Mouse (Mus musculus): ENCODE measurements around the gene Clybl.

Clybl gene

GRCm38 (mm10) chr14:122200247-122200885 lies 18.9 kb downstream of the Clybl start:
- DNase-seq (ENCODE audit: low read depth) = no peak

DNA sequence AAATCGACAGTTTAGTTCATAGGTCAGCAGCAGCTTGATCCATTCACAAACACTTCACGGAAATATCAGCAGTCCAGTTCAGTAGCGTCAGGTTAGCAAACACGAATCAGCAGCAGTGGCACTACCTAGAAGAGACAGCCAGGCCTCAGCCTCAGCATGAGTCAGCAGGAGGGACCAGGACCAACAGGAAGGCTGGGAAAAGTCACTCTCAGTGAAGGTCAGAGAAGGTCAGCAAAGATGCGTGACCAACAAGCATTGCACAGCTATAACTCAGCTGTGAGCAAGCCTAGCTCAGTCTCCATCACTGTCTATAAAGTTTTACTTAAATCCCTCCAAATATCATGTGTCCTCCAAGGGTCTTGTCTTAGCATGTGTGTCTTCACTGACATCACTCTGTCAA lies 27.7 kb downstream of the Clybl start:
- no peak for DNase-seq (ENCODE audit: low read depth)

GRCm38 (mm10) chr14:122213590-122213989 lies 32.1 kb downstream of the Clybl start:
- no peak for DNase-seq (ENCODE audit: low read depth)

GRCm38 (mm10) chr14:122214126-122214525 lies 32.6 kb downstream of the Clybl start:
- DNase-seq (ENCODE audit: low read depth) = no peak

DNA sequence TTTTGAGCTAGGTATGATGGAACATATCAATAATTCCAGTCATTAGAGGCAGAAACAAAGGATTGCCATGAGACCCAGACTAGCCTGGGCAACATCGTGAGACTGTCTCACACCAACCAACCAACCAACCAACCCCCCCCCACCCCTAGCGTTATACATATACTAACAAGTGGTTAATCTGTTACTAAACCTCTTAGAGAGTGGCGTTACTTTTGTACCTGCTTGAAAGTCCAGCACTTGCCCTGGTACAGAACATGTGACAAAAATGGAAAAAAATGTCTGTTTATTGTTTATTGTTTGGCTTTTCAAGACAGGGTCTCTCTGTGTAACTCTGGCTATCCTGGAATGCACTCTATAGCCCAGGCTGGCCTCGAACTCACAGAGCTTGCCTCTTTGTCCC lies 35.7 kb downstream of the Clybl start:
- DNase-seq (ENCODE audit: low read depth) = no peak

DNA sequence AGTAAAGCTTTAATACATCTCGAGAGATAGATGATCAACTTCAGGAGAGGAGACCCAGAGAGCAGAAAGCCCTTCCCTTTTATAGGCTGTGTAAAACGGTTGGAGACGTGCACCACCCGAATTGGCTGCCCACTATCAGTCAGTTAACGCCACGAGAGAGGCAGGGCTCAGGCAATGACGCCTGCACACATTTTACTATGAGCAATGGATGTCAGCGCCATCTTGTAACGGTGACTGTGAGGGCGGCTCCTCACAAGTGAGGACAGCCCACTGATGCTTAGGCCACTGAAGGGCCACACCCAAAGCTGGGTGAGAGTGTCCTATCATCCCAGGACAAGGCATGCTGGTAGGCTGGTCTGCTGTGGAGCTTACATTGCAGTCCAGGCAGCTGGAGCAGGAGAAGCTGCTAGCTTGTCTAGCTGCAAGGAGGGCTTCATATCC lies 41.5 kb downstream of the Clybl start:
- DNase-seq (ENCODE audit: low read depth) = no peak

DNA sequence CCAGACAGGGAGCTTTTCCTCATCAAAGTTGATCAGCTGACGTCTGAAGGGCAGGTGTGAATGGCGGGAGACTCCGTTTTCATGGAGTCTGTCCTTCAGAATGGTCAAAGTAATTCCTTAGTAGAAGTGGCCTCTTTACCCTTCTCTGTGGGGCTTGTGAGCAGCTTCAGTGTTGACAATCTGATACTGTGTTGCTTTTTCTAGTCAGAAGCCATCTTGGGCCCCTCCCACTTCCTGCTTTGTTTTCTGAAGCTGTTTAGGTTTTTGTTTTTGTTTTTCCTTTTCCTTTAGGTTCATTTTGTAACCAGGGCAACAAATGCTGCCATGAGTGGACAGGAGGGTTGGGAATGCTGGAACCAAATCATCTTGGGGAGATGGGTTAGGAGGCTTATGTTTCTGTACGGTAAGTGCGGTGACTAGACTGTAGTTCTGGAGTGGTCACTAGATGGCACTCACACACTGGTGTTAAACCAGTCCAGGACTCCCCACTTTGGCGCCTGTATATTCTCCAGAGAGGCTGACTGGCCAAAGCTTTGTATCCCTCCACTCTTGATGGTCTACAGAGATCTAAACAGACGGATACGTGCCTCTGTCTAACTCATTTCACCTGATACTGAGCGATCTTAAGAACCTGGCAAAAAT lies 42.1 kb downstream of the Clybl start:
- DNase-seq (ENCODE audit: low read depth) = peak; percentile 60

- DNase-seq (ENCODE audit: low read depth) = no peak
These were observed 42.6 kb downstream of the Clybl start for GRCm38 (mm10) chr14:122224103-122224494.

GRCm38 (mm10) chr14:122224501-122224928 lies 43.0 kb downstream of the Clybl start:
- no peak for DNase-seq (ENCODE audit: low read depth)

DNA sequence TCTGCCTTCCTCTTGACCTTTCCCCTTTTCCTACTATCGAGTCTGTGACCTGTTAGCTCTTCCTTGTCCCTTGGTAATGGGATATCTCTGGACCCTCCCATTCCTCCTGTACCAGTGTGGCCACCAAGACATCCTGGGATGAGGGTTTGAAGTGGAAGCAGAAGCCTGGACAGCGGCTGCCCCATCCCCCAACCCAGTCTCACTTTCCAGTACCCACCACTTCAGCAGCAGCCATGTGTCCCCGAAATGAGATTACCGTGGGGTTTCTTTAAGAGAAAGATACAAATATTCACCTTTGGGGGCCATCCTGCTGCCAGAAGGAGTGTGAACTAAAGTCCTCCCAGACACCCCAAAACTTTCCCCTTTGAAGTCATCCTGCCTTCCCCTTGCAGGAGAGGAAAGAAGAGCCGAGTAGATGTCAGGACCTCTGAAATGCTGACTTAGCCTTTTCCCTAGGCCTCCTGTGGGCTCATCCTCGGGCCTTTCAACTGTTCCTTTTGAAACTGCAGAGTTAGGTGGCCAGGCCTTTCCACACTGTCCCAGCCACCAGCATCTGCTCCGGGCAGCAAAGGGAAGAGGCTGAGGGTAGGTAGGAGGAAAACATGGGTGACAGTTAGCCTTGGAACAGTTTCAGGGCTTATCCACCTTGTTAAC lies 44.1 kb downstream of the Clybl start:
- no peak for DNase-seq (ENCODE audit: low read depth)

GRCm38 (mm10) chr14:122226133-122226515 lies 44.6 kb downstream of the Clybl start:
- DNase-seq (ENCODE audit: low read depth) = no peak

DNA sequence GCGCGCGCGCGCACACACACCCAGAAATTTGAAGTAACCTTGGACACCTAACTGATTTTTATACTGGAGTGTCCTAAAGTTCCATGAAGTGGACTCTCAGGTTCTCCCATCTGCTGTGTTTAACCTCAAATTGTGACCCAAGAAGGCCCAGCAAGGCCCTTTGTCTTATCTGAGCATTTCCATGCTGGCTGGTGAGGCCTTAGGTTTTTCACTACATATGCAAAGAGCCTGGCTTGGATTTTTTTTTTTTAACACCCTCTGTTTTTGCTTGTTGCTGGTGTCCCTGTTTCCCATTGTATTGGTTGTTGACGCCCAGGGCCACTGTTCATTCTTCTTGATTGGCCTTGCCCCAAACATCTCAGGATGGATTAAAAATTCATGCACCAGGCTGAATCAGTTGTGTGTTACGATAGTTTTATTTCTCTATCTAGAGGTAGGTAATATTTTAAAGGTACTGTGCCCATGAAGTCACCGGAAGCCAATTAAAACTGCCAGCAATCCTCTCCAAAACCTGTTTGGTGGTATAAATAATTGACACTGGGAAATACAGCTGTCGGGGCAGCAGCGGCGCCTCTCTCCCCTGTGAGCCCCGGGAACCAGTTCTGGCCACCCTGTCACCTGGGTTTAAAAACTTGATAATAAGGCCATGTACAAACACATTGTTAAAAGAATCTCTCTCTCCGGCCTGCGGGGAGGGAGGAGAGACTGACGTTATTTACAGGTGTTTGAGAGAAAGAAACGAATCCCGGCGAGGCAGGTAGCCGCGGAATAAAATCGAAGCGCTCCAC lies 45.4 kb downstream of the Clybl start:
- DNase-seq (ENCODE audit: low read depth) = no peak

- no peak for DNase-seq (ENCODE audit: low read depth)
These were observed 46.0 kb downstream of the Clybl start for GRCm38 (mm10) chr14:122227454-122227951.

DNA sequence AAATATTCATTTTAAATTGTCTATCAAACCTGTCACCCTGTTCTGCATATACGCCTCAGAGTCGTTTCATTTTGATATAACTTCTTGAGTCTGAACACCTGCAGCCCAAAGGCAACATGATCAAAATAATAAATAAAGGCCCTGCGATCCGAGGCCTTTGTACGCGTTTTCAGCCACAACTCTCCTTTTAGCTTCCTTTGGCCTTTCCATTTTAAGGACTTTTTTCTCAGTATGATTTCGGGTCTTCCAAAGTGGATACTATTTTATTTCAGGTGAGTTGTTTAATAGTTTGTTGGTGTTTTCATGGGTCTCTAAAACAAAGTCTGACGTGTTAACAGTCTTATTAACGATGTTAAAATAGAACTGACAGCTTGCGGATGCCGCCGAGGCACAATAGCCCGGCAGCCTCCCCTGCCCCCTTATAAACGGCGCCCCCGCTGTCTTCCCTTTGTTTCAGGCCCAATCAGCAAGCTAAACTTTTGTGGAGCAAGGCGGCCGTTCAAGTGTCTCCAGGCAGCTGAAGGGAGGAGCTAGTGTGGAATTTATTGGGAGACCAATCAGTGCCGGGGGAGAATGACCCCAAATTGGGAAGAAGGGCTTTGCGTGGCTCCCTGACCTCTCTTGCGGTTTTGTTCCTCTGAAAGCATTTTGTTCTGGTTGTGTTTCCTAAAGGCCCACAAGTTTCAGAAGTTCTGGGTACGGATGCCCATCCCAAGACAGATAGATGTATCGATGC lies 47.5 kb downstream of the Clybl start:
- no peak for DNase-seq (ENCODE audit: low read depth)

GRCm38 (mm10) chr14:122229988-122230387 lies 48.5 kb downstream of the Clybl start:
- DNase-seq (ENCODE audit: low read depth) = no peak

GRCm38 (mm10) chr14:122230621-122231025 lies 49.1 kb downstream of the Clybl start:
- DNase-seq (ENCODE audit: low read depth) = no peak

DNA sequence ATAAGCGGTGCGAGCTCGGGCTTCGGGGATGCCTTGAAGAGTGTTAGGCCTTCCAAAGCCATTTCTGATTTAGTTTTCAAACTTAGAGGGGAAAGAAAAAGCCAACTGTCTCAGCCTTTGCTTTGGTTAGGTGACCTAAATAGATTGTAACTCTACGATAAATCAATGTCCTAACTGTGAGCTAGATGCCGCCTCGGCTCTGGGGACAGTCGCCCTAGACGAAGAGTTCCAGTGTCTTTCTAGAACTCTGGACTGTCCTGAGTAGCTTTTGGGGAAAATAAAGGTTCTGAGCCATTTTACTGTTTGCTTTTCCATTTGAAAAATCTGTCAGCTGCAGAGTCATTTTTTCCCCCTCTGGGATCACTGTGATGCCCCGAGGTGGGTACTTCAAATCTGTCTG lies 49.6 kb downstream of the Clybl start:
- no peak for DNase-seq (ENCODE audit: low read depth)

GRCm38 (mm10) chr14:122233212-122233714 lies 51.8 kb downstream of the Clybl start:
- no peak for DNase-seq (ENCODE audit: low read depth)

GRCm38 (mm10) chr14:122243874-122244273 lies 62.4 kb downstream of the Clybl start:
- DNase-seq (ENCODE audit: low read depth) = no peak

GRCm38 (mm10) chr14:122246919-122247859 lies 65.7 kb downstream of the Clybl start:
- DNase-seq (ENCODE audit: low read depth) = no peak
